Mouse (Mus musculus) midbrain, embryonic 13.5 days (tissue): ENCODE measurements around the gene Trim27. TPM values are rescaled to one million over a fixed set of nuclear protein-coding genes. Genes with fewer than 3 reads are reported as not detected.
A peak's percentile ranks its signal among the peaks of the same experiment; 100 is the strongest.

Source experiments
- ATAC-seq: fragments of 200-750 bp; cut with Nextera tagmentation; 2 replicates; pipeline ENCODE4 v1.8.0; 2017; ENCODE audit warnings: mild to moderate bottlenecking, moderate TSS enrichment, moderate library complexity
- H3K27ac ChIP-seq: fragments of 300-500 bp; sonication (generic); 2 replicates; pipeline ENCODE4 v1.5.1; 2015; ENCODE audit warnings: inconsistent platforms, mild to moderate bottlenecking, moderate library complexity
- H3K27me3 ChIP-seq: fragments of 300-500 bp; sonication (generic); 2 replicates; pipeline ENCODE4 v1.6.1; 2015; ENCODE audit warnings: mild to moderate bottlenecking, inconsistent platforms
- H3K36me3 ChIP-seq: fragments of 300-500 bp; sonication (generic); 2 replicates; pipeline ENCODE4 v1.6.1; 2015; ENCODE audit warnings: mild to moderate bottlenecking, inconsistent platforms
- H3K4me1 ChIP-seq: fragments of 300-500 bp; sonication (generic); replicated peaks from 2 replicates; pipeline ENCODE4 v1.6.1; 2015; ENCODE audit warnings: inconsistent platforms
- H3K4me2 ChIP-seq: fragments of 300-500 bp; sonication (generic); replicated peaks from 2 replicates; pipeline ENCODE4 v1.6.1; 2015; ENCODE audit warnings: moderate library complexity, mild to moderate bottlenecking, inconsistent platforms
- H3K4me3 ChIP-seq: fragments of 300-500 bp; sonication (generic); replicated peaks from 2 replicates; pipeline ENCODE4 v1.5.1; 2015; ENCODE audit warnings: mild to moderate bottlenecking, inconsistent platforms
- H3K9ac ChIP-seq: fragments of 300-500 bp; sonication (generic); replicated peaks from 2 replicates; pipeline ENCODE4 v1.6.1; 2015; ENCODE audit warnings: mild to moderate bottlenecking, inconsistent platforms
- H3K9me3 ChIP-seq: fragments of 300-500 bp; sonication (generic); 2 replicates; pipeline ENCODE4 v1.6.1; 2016; ENCODE audit warnings: mild to moderate bottlenecking, inconsistent platforms
- WGBS: fragments of 180-500 bp; shearing (Covaris S2); methylation state at CpG from one replicate; pipeline ENCODE4 v1.1.7; 2015; 5-methylcytosine and 5-hydroxymethylcytosine counted together
- polyA plus RNA-seq: library from polyadenylated mRNA; unstranded; fragments of >200 nt; fragmentation: Nextera tagmentation; extraction: Ambion mirVana; gene quantifications from 2 replicates; pipeline ENCODE4 v1.2.1, GENCODE M21; 2015

Trim27 gene
- polyA plus RNA-seq, 1 experiment from 2014 or later = 95.5 TPM

- Histone ChIP-seq H3K4me2 (no peak overlapping the region), H3K27ac (no peak overlapping the region), H3K9ac (no peak overlapping the region), H3K4me1 (peaks cover 10% of the 10 kb centered on the region), H3K4me3 (no peak overlapping the region), H3K27me3 (no peaks in the 10 kb centered on the region), H3K36me3 (no peaks in the 10 kb centered on the region), H3K9me3 (no peaks in the 10 kb centered on the region)
- no peak for ATAC-seq
- 73% methylated on average over 3 of the region's 3 CpGs for WGBS
Measured at GRCm38 (mm10) chr13:21226031-21226430, 46.8 kb downstream of the Trim27 start.

GRCm38 (mm10) chr13:21233732-21234705, 54.8 kb downstream of the Trim27 start:
- Histone ChIP-seq H3K4me3 (peak overlapping the region; percentile 49), H3K9ac (peak overlapping the region; percentile 33), H3K27me3 (0 out of 2 replicates have a peak, but pooled peaks cover 12% of the 10 kb centered on the region), H3K36me3 (no peaks in the 10 kb centered on the region), H3K4me2 (peak overlapping the region; percentile 60), H3K9me3 (no peaks in the 10 kb centered on the region), H3K27ac (no peak overlapping the region), H3K4me1 (0 out of 2 replicates have a peak, but pooled peaks cover 7% of the 10 kb centered on the region)
- 1% methylated on average over 43 of the region's 43 CpGs for WGBS
- ATAC-seq = peak; percentile 92

GRCm38 (mm10) chr13:21236714-21237113, 57.5 kb downstream of the Trim27 start:
- H3K27ac ChIP-seq = no peak overlapping the region
- H3K36me3 ChIP-seq = no peaks in the 10 kb centered on the region
- H3K27me3 ChIP-seq = 0 out of 2 replicates have a peak, but pooled peaks cover 11% of the 10 kb centered on the region
- no peak overlapping the region for H3K4me3 ChIP-seq
- H3K4me2 ChIP-seq = no peak overlapping the region
- H3K9ac ChIP-seq = no peak overlapping the region
- 78% methylated on average over 2 of the region's 2 CpGs for WGBS
- no peaks in the 10 kb centered on the region for H3K9me3 ChIP-seq
- 0 out of 2 replicates have a peak, but pooled peaks cover 7% of the 10 kb centered on the region for H3K4me1 ChIP-seq
- ATAC-seq = no peak

- Histone ChIP-seq H3K4me2 (no peak overlapping the region), H3K4me3 (no peak overlapping the region), H3K27ac (no peak overlapping the region), H3K9me3 (no peaks in the 10 kb centered on the region), H3K27me3 (0 out of 2 replicates have a peak, but pooled peaks cover 9% of the 10 kb centered on the region), H3K4me1 (0 out of 2 replicates have a peak, but pooled peaks cover 7% of the 10 kb centered on the region), H3K36me3 (no peaks in the 10 kb centered on the region), H3K9ac (no peak overlapping the region)
- no peak for ATAC-seq
- 87% methylated on average over 6 of the region's 6 CpGs for WGBS
Measured at GRCm38 (mm10) chr13:21237161-21237560, 57.9 kb downstream of the Trim27 start.

GRCm38 (mm10) chr13:21240788-21241187, 61.5 kb downstream of the Trim27 start:
- H3K9me3 ChIP-seq = no peaks in the 10 kb centered on the region
- H3K4me1 ChIP-seq = no peaks in the 10 kb centered on the region
- no peak overlapping the region for H3K4me2 ChIP-seq
- no peak overlapping the region for H3K9ac ChIP-seq
- WGBS = 8% methylated on average over 7 of the region's 7 CpGs
- H3K4me3 ChIP-seq = no peak overlapping the region
- no peak overlapping the region for H3K27ac ChIP-seq
- H3K27me3 ChIP-seq = peaks cover 23% of the 10 kb centered on the region
- ATAC-seq = no peak
- no peaks in the 10 kb centered on the region for H3K36me3 ChIP-seq

- Histone ChIP-seq H3K4me3 (no peak overlapping the region), H3K9ac (no peak overlapping the region), H3K4me1 (no peaks in the 10 kb centered on the region), H3K27me3 (peaks cover 22% of the 10 kb centered on the region), H3K4me2 (peak overlapping the region; percentile 23; the same call in 1 of the 2 replicates), H3K36me3 (no peaks in the 10 kb centered on the region), H3K27ac (no peak overlapping the region), H3K9me3 (no peaks in the 10 kb centered on the region)
- ATAC-seq = no peak
- 5% methylated on average over 16 of the region's 16 CpGs for WGBS
Measured at GRCm38 (mm10) chr13:21242408-21243125, 63.3 kb downstream of the Trim27 start.

GRCm38 (mm10) chr13:21243196-21243595, 64.0 kb downstream of the Trim27 start:
- Histone ChIP-seq H3K27ac (no peak overlapping the region), H3K9ac (no peak overlapping the region), H3K4me1 (no peaks in the 10 kb centered on the region), H3K9me3 (no peaks in the 10 kb centered on the region), H3K4me3 (no peak overlapping the region), H3K4me2 (peak overlapping the region; percentile 23; the same call in 1 of the 2 replicates), H3K36me3 (no peaks in the 10 kb centered on the region), H3K27me3 (peaks cover 22% of the 10 kb centered on the region)
- WGBS = 19% methylated on average over 13 of the region's 13 CpGs
- no peak for ATAC-seq

GRCm38 (mm10) chr13:21244089-21244488, 64.8 kb downstream of the Trim27 start:
- Histone ChIP-seq H3K4me3 (no peak overlapping the region), H3K27ac (no peak overlapping the region), H3K9me3 (no peaks in the 10 kb centered on the region), H3K4me2 (no peak overlapping the region), H3K27me3 (peaks cover 24% of the 10 kb centered on the region), H3K4me1 (no peaks in the 10 kb centered on the region), H3K9ac (no peak overlapping the region), H3K36me3 (no peaks in the 10 kb centered on the region)
- WGBS = 87% methylated on average over 5 of the region's 5 CpGs
- ATAC-seq = no peak

Other genes starting within 250 kb of the Trim27 start
- gene Olfr1370, start 104.5 kb upstream of the Trim27 start, polyA plus RNA-seq = not detected in 2 replicates
- 0.05 TPM in 1 of 2 replicates, not detected in the other for gene Olfr1369-ps1, start 68.0 kb upstream of the Trim27 start, polyA plus RNA-seq
- gene Olfr263, start 49.8 kb upstream of the Trim27 start, polyA plus RNA-seq = not detected in 2 replicates
- gene Olfr1368, start 33.6 kb upstream of the Trim27 start, polyA plus RNA-seq = not detected in 2 replicates
- not detected in 2 replicates for gene Gpx5, start 113.3 kb downstream of the Trim27 start, polyA plus RNA-seq
- not detected in 2 replicates for gene Gpx6, start 132.7 kb downstream of the Trim27 start, polyA plus RNA-seq
- gene Olfr1367, start 167.5 kb downstream of the Trim27 start, polyA plus RNA-seq = not detected in 2 replicates
- gene Zscan12, start 183.4 kb downstream of the Trim27 start, polyA plus RNA-seq = 15.5 and 16.8 TPM in 2 replicates
- 94.9 and 95.7 TPM in 2 replicates for gene Zkscan3, start 223.3 kb downstream of the Trim27 start, polyA plus RNA-seq